Mouse (Mus musculus) urinary bladder, adult 2 months (tissue): ENCODE data around the gene Zbtb5. TPM values are rescaled to one million over a fixed set of nuclear protein-coding genes. Genes with fewer than 3 reads are reported as not detected.
A peak's percentile ranks its signal among the peaks of the same experiment; 100 is the strongest.
"Not testable (repeated sequence)": the region's sequence is repeated elsewhere in the genome, so short reads cannot be mapped to it uniquely, and the experiment has no call there.

ENCODE experiments used
- DNase-seq: peaks from one replicate; pipeline ENCODE4 v3.0.0; 2022; ENCODE audit warnings: low spot score
- polyA plus RNA-seq: library from polyadenylated mRNA; depleted of rRNA; stranded (reverse); fragments of >200 nt; gene quantifications from 2 replicates; pipeline ENCODE4 v1.2.3, GENCODE M21; 2012; rRNA removed

Gene Zbtb5
- 8.5 and 8.6 TPM in 2 replicates for polyA plus RNA-seq

GRCm38 (mm10) chr4:45012105-45012975 is at the start of gene Zbtb5:
Gene Zbtb5 (minus strand): TSS chr4:45012412.
- DNase-seq = peak; percentile 94

GRCm38 (mm10) chr4:45055451-45055850 is 43.2 kb upstream of the Zbtb5 start:
- DNase-seq = no peak

GRCm38 (mm10) chr4:45054862-45055261 is 42.6 kb upstream of the Zbtb5 start:
- DNase-seq = no peak

- DNase-seq = no peak
Measured at GRCm38 (mm10) chr4:45047956-45048355, 35.7 kb upstream of the Zbtb5 start.

- DNase-seq = no peak
Measured at GRCm38 (mm10) chr4:45047286-45047887, 35.2 kb upstream of the Zbtb5 start.

GRCm38 (mm10) chr4:45046679-45047078 is 34.5 kb upstream of the Zbtb5 start:
- no peak for DNase-seq

- DNase-seq = no peak
Measured at GRCm38 (mm10) chr4:45040795-45041194, 28.6 kb upstream of the Zbtb5 start.

GRCm38 (mm10) chr4:45039546-45039945 is 27.3 kb upstream of the Zbtb5 start:
- not testable (repeated sequence) for DNase-seq

- not testable (repeated sequence) for DNase-seq
Measured at GRCm38 (mm10) chr4:45038879-45039278, 26.7 kb upstream of the Zbtb5 start.

- no peak for DNase-seq
Measured at GRCm38 (mm10) chr4:45037455-45038410, 25.5 kb upstream of the Zbtb5 start.

GRCm38 (mm10) chr4:45036571-45036970 is 24.4 kb upstream of the Zbtb5 start:
- DNase-seq = no peak

GRCm38 (mm10) chr4:45036048-45036447 is 23.8 kb upstream of the Zbtb5 start:
- no peak for DNase-seq

GRCm38 (mm10) chr4:45034693-45035628 is 22.7 kb upstream of the Zbtb5 start:
- DNase-seq = no peak

GRCm38 (mm10) chr4:45032586-45032985 is 20.4 kb upstream of the Zbtb5 start:
- no peak for DNase-seq

GRCm38 (mm10) chr4:45026459-45026858 is 14.2 kb upstream of the Zbtb5 start:
- DNase-seq = no peak

- no peak for DNase-seq
Measured at GRCm38 (mm10) chr4:45019009-45019408, 6.8 kb upstream of the Zbtb5 start.

GRCm38 (mm10) chr4:45018452-45018980 is 6.3 kb upstream of the Zbtb5 start, which contains the start of gene Polr1e:
Gene Polr1e (plus strand): TSS chr4:45018583.
- peak; percentile 72 for DNase-seq

- DNase-seq = no peak
Measured at GRCm38 (mm10) chr4:45015615-45016014, 3.4 kb upstream of the Zbtb5 start.

GRCm38 (mm10) chr4:45013537-45013936 is 1.3 kb upstream of the Zbtb5 start:
- no peak for DNase-seq

GRCm38 (mm10) chr4:45013031-45013431 is 819 bp upstream of the Zbtb5 start:
- DNase-seq = no peak
